Mouse (Mus musculus): ENCODE measurements around the gene Aff4.

Aff4 gene

DNA sequence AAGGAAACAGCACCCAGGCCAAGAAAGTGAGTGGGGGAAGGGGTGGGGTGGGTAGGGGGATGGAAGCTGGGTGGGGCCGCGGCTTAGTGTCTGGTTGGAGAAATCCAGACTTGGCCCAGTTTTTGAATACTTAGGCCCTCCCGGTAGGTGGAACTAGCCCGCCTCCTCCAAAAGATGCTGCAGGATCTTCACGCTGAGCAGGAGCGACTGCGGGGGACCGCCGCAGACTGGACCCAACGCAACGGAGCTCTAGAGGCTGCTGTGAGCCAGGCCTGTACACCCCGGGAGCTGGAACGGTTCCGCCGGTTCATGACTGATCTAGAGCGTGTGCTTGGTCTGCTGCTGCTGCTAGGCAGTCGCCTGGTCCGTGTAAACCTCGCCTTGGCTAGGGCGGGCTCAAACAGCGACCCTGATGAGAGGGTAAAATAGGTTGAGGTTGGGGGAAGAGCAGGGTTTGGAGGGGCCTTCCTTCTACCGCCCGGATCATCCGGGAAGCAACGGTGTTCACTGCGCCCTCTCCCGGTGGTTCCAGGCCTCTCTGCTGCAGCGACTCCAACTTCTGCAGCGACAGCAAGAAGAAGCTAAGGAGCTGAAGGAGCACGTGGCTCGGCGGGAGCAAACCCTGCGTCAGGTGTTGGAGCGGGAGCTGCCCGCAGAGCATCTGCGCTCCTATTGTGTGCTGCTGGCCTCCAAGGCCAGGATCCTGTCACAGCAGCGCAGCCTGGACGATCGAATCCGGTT is 115.8 kb downstream of the Aff4 start:
- peak; percentile 85 for DNase-seq

DNA sequence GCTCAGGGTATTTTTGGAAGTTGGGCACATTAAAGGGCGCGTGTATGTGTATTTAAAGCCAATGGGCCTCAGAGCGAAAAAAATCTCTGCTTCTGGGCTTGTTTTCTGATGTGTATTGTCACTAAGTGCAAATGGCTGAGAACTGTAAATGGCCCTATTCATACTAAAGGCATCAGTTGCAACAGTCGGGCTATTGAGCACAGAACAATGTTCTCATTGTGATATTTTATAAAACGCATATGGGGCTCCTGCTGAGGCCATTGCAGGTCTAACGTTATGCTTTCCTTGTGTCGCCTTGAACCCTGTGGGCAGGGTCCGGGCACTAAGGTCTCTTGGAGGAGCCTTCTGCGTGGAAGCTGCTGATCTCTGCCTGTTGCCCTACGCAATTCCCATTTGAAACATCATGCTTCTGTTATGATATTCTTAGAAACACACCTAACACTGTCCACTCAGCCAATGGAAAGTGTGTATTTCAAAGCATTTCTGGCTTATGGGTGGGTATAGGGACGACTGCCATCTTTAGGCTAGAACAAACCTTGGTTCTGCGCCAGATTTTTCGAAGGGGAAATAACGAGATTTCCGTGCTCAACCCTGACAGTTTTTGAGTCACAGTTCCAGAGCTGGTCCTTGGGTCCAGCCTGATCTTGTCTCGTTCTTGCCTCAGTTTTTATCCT is 118.8 kb downstream of the Aff4 start:
- DNase-seq, result no peak

DNA sequence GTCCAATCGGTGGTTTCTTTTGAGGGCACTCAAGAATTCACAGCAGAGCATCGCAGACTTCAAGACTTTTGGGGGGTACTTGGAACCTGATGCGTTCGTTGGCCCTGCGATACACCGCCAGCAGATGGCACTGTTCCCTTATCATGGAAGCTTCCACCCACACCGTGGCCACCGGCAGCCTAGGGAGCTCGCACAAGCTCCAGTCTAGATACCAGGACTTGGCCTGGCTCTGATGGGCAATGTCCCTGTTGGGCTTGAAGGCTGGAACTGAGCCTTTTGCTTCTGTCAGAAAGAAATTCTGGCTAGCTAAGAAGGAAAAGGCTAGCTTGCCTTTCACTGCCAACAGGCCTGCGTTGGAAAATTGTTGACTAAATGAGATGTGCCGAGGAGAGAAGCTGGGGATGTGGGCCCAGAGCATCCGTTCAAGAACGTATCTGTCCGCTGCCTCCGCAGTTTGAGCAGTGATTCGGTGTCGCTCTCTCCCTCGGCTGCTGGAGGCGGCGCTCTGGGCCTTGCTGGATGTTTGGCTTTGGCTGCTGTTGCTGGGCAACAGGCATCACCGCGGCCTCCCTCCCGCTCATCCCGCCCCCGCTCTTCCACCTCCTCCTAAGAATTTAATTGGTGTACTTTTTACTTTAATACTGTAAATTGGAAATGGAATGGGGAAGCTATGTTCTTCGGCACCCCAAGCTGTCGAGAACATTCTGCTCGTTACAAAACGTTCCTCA is 119.5 kb downstream of the Aff4 start, which contains the start of gene Gm9837:
Gm9837 (minus strand) TSS at position 512 of the 728 bp plus-strand sequence.
- DNase-seq, result peak; percentile 95
